Mouse (Mus musculus) G1E (cell line): Measurements from ENCODE around the gene 4921507P07Rik. TPM values are rescaled to one million over a fixed set of nuclear protein-coding genes. Genes with fewer than 3 reads are reported as not detected.
A peak's percentile ranks its signal among the peaks of the same experiment; 100 is the strongest.

Experiments used
- ATAC-seq: 2 replicates; pipeline ENCODE4 v1.8.0; 2016; ENCODE audit warnings: mild to moderate bottlenecking; ENCODE audit not compliant: insufficient number of reproducible peaks, poor library complexity, low FRiP score, severe bottlenecking; ENCODE audit errors: extremely low read depth
- DNase-seq: peaks from one replicate; pipeline ENCODE4 v3.0.0; 2012; ENCODE audit warnings: low spot score
- H3K27me3 ChIP-seq: 2 replicates; pipeline ENCODE4 v1.6.1; 2012; ENCODE audit warnings: mild to moderate bottlenecking, low read length, inconsistent platforms; ENCODE audit not compliant: insufficient read depth
- H3K36me3 ChIP-seq: replicated peaks from 2 replicates; pipeline ENCODE3; 2012; ENCODE audit warnings: mild to moderate bottlenecking, inconsistent platforms
- H3K4me1 ChIP-seq: 2 replicates; pipeline ENCODE4 v1.6.1; 2012; ENCODE audit warnings: low read depth, low read length, inconsistent platforms, mixed read lengths; ENCODE audit not compliant: insufficient read depth
- H3K4me3 ChIP-seq: 2 replicates; pipeline ENCODE4 v1.5.1; 2012; ENCODE audit warnings: low read depth, mild to moderate bottlenecking, inconsistent platforms, low read length, moderate library complexity, mixed read lengths
- H3K9me3 ChIP-seq: replicated peaks from 2 replicates; pipeline ENCODE4 v1.6.1; 2012; ENCODE audit warnings: inconsistent platforms
- CTCF ChIP-seq: IDR thresholded peaks from 2 replicates; pipeline ENCODE4 v1.5.1; 2012; ENCODE audit warnings: low read depth, low read length, inconsistent platforms, mixed read lengths
- GATA1 ChIP-seq: IDR thresholded peaks from 2 replicates; pipeline ENCODE4 v1.6.1; 2012; ENCODE audit warnings: borderline replicate concordance, low read length, inconsistent platforms, mixed read lengths
- GATA2 ChIP-seq: IDR thresholded peaks from 2 replicates; pipeline ENCODE4 v1.6.1; 2012; ENCODE audit warnings: low read depth, low read length, inconsistent platforms, borderline replicate concordance
- POLR2AphosphoS5 ChIP-seq: IDR thresholded peaks from 2 replicates; pipeline ENCODE4 v1.6.1; 2012; ENCODE audit warnings: low read depth, low read length, inconsistent platforms; ENCODE audit not compliant: insufficient replicate concordance
- TAL1 ChIP-seq: conservative IDR thresholded peaks from 2 replicates; pipeline ENCODE4 v1.6.1; 2012; ENCODE audit warnings: low read depth, low read length, inconsistent platforms, mixed read lengths
- polyA plus RNA-seq: library from polyadenylated mRNA; stranded (reverse); fragments of >175 nt; gene quantifications from 2 replicates; pipeline ENCODE4 v1.2.3, GENCODE M21; 2012
- total RNA-seq, 2 experiments: library from RNA; stranded (forward) in 1 of 2; stranded (reverse) in 1 of 2; fragments of 200-1000 nt in 1 of 2; fragments of >200 nt in 1 of 2; fragmentation: Nextera tagmentation in 1 of 2; gene quantifications; 2 replicates each; pipeline ENCODE4 v1.2.3; 2014 to 2017

4921507P07Rik gene
- total and polyA plus RNA-seq, 3 experiments = 0.05 TPM; not detected in 2

GRCm38 (mm10) chr6:50531003-50531402 is 65.4 kb downstream of the 4921507P07Rik start:
- ATAC-seq (no peak), DNase-seq (no peak)
- Histone ChIP-seq H3K4me1 (no peaks in the 10 kb centered on the region), H3K9me3 (no peaks in the 10 kb centered on the region), H3K36me3 (no peaks in the 10 kb centered on the region), H3K27me3 (peaks cover 17% of the 10 kb centered on the region), H3K4me3 (no peak overlapping the region)
- no peak for TF ChIP-seq TAL1
- TF ChIP-seq CTCF = no peak
- TF ChIP-seq GATA2 = no peak
- TF ChIP-seq POLR2AphosphoS5 = no peak
- TF ChIP-seq GATA1 = no peak

- no peaks in the 10 kb centered on the region for H3K9me3 ChIP-seq
- no peaks in the 10 kb centered on the region for H3K36me3 ChIP-seq
- DNase-seq (no peak), ATAC-seq (no peak)
- no peak overlapping the region for H3K4me3 ChIP-seq
- TF ChIP-seq GATA2 (no peak), GATA1 (no peak), CTCF (no peak), TAL1 (no peak), POLR2AphosphoS5 (no peak)
- H3K4me1 ChIP-seq = no peaks in the 10 kb centered on the region
- peaks cover 17% of the 10 kb centered on the region for H3K27me3 ChIP-seq
Observed at GRCm38 (mm10) chr6:50529194-50529593, 67.2 kb downstream of the 4921507P07Rik start.

- H3K36me3 ChIP-seq = no peaks in the 10 kb centered on the region
- H3K9me3 ChIP-seq = no peaks in the 10 kb centered on the region
- no peak overlapping the region for H3K4me3 ChIP-seq
- ATAC-seq (no peak), DNase-seq (no peak)
- no peaks in the 10 kb centered on the region for H3K4me1 ChIP-seq
- peaks cover 21% of the 10 kb centered on the region for H3K27me3 ChIP-seq
- TF ChIP-seq CTCF (no peak), TAL1 (no peak), GATA2 (no peak)
Observed at GRCm38 (mm10) chr6:50527416-50527815, 69.0 kb downstream of the 4921507P07Rik start.

- no peaks in the 10 kb centered on the region for H3K36me3 ChIP-seq
- no peak for ATAC-seq
- peak; percentile 32 for DNase-seq
- H3K4me1 ChIP-seq = no peaks in the 10 kb centered on the region
- TF ChIP-seq TAL1 = no peak
- peak; percentile 92 for TF ChIP-seq CTCF
- no peaks in the 10 kb centered on the region for H3K9me3 ChIP-seq
- H3K4me3 ChIP-seq = no peak overlapping the region
- H3K27me3 ChIP-seq = peaks cover 21% of the 10 kb centered on the region
Observed at GRCm38 (mm10) chr6:50526597-50527024, 69.8 kb downstream of the 4921507P07Rik start.

GRCm38 (mm10) chr6:50525846-50526245 is 70.6 kb downstream of the 4921507P07Rik start:
- Histone ChIP-seq H3K27me3 (peaks cover 21% of the 10 kb centered on the region), H3K9me3 (no peaks in the 10 kb centered on the region), H3K4me1 (no peaks in the 10 kb centered on the region), H3K36me3 (no peaks in the 10 kb centered on the region), H3K4me3 (no peak overlapping the region)
- no peak for DNase-seq
- no peak for ATAC-seq
- TF ChIP-seq CTCF = no peak
- no peak for TF ChIP-seq TAL1
- TF ChIP-seq POLR2AphosphoS5 = no peak
- TF ChIP-seq GATA2 = no peak
- TF ChIP-seq GATA1 = no peak

GRCm38 (mm10) chr6:50524261-50524896 is 72.1 kb downstream of the 4921507P07Rik start:
- no peak for TF ChIP-seq GATA2
- Histone ChIP-seq H3K9me3 (no peaks in the 10 kb centered on the region), H3K36me3 (no peaks in the 10 kb centered on the region), H3K27me3 (peaks cover 23% of the 10 kb centered on the region), H3K4me3 (no peak overlapping the region), H3K4me1 (peaks cover 4% of the 10 kb centered on the region; the same call in 1 of the 2 replicates)
- ATAC-seq = no peak
- DNase-seq = no peak

Other genes with a start within 250 kb of the 4921507P07Rik start
- not detected in 2 replicates for gene Osbpl3, start 140.4 kb downstream of the 4921507P07Rik start, total RNA-seq (2014; fragmentation: Nextera tagmentation)
- gene Osbpl3, start 140.4 kb downstream of the 4921507P07Rik start, total RNA-seq (2017) = 0.06 and 0.16 TPM in 2 replicates
- 0.02 TPM in 1 of 2 replicates, not detected in the other for gene Osbpl3, start 140.4 kb downstream of the 4921507P07Rik start, polyA plus RNA-seq
- 68.3 and 80.4 TPM in 2 replicates for gene Cycs, start 30.1 kb downstream of the 4921507P07Rik start, total RNA-seq (2014; fragmentation: Nextera tagmentation)
- 64.5 and 81.3 TPM in 2 replicates for gene Cycs, start 30.1 kb downstream of the 4921507P07Rik start, total RNA-seq (2017)
- gene Cycs, start 30.1 kb downstream of the 4921507P07Rik start, polyA plus RNA-seq = 4.2 and 9.9 TPM in 2 replicates
- not detected in 2 replicates for gene Npvf, start 57.8 kb upstream of the 4921507P07Rik start, total RNA-seq (2014; fragmentation: Nextera tagmentation)
- gene Npvf, start 57.8 kb upstream of the 4921507P07Rik start, total RNA-seq (2017) = 0.33 TPM in 1 of 2 replicates, not detected in the other
- gene Npvf, start 57.8 kb upstream of the 4921507P07Rik start, polyA plus RNA-seq = not detected in 2 replicates